24 mouse cellular contexts compared by ENCODE assay signal in genomic region chr13:44376160-44376488, GRCm38 (mm10).
DNase-seq lines count a peak whose midpoint lies in the region; ATAC-seq and TF ChIP-seq lines count a peak whose summit lies in the region.
"Had no signal": no experiment of that assay in that cellular context is flagged by ENCODE, and none has a peak within 500 bp of the region (broad histone marks: within the 10 kb centered on the region; RNA-seq: fewer than 3 reads in every experiment).

No protein-coding gene starts in this region.

- no peak overlapping the region for H3K4me2 ChIP-seq in forebrain, postnatal 0 days (ENCODE audit: low read depth)
- H3K4me2 ChIP-seq in hindbrain, embryonic 12.5 days (replicated peaks): no peak overlapping the region
- no peak overlapping the region for H3K4me2 ChIP-seq in hindbrain, embryonic 11.5 days (replicated peaks; ENCODE audit: low read depth, low read length)
- H3K4me2 ChIP-seq: embryonic facial prominence, embryonic 15.5 days; kidney, embryonic 15.5 days; liver, embryonic 13.5 days; midbrain, embryonic 15.5 days had no signal

- no peaks in the 10 kb centered on the region; the same call in 1 of the 2 replicates for H3K27me3 ChIP-seq in forebrain, embryonic 10.5 days (ENCODE audit: poor library complexity, severe bottlenecking)
- no peaks in the 10 kb centered on the region for H3K27me3 ChIP-seq in forebrain, postnatal 0 days (ENCODE audit: insufficient read depth, low read length)
- H3K27me3 ChIP-seq in hindbrain, embryonic 12.5 days: peaks cover 2% of the 10 kb centered on the region
- H3K27me3 ChIP-seq in hindbrain, embryonic 11.5 days (ENCODE audit: control insufficient read depth, insufficient read depth, low read length): peaks cover 2% of the 10 kb centered on the region; the same call in 1 of the 2 replicates
- H3K27me3 ChIP-seq: embryonic facial prominence, embryonic 15.5 days; kidney, embryonic 15.5 days; liver, embryonic 13.5 days; midbrain, embryonic 15.5 days had no signal

- H3K4me3 ChIP-seq in forebrain, embryonic 10.5 days: peak overlapping the region; percentile 10; the same call in 1 of the 2 replicates
- no peak overlapping the region for H3K4me3 ChIP-seq in forebrain, postnatal 0 days (ENCODE audit: low read depth, low read length)
- no peak overlapping the region for H3K4me3 ChIP-seq in hindbrain, embryonic 12.5 days
- H3K4me3 ChIP-seq in hindbrain, embryonic 11.5 days (ENCODE audit: low read depth, low read length): no peak overlapping the region
- H3K4me3 ChIP-seq in layer of hippocampus, adult 2 months: no peak overlapping the region
- H3K4me3 ChIP-seq: embryonic facial prominence, embryonic 15.5 days; kidney, embryonic 15.5 days; liver, embryonic 13.5 days; midbrain, embryonic 15.5 days had no signal

- H3K4me1 ChIP-seq in forebrain, embryonic 10.5 days: peaks cover 45% of the 10 kb centered on the region
- H3K4me1 ChIP-seq in forebrain, postnatal 0 days (ENCODE audit: insufficient read depth): peaks cover 5% of the 10 kb centered on the region; the same call in 1 of the 2 replicates
- peaks cover 20% of the 10 kb centered on the region for H3K4me1 ChIP-seq in hindbrain, embryonic 12.5 days
- 0 out of 2 replicates have a peak, but pooled peaks cover 3% of the 10 kb centered on the region for H3K4me1 ChIP-seq in hindbrain, embryonic 11.5 days (replicated peaks; ENCODE audit: control insufficient read depth, insufficient read depth, low read length)
- H3K4me1 ChIP-seq: embryonic facial prominence, embryonic 15.5 days; kidney, embryonic 15.5 days; liver, embryonic 13.5 days had no signal

- H3K9ac ChIP-seq in forebrain, postnatal 0 days: no peak overlapping the region
- H3K9ac ChIP-seq in hindbrain, embryonic 12.5 days: no peak overlapping the region
- H3K9ac ChIP-seq in hindbrain, embryonic 11.5 days (ENCODE audit: low read depth, low read length): no peak overlapping the region
- H3K9ac ChIP-seq: embryonic facial prominence, embryonic 15.5 days; kidney, embryonic 15.5 days; liver, embryonic 13.5 days; midbrain, embryonic 15.5 days had no signal

- peak overlapping the region; percentile 84 for H3K27ac ChIP-seq in forebrain, embryonic 10.5 days
- H3K27ac ChIP-seq in forebrain, postnatal 0 days (ENCODE audit: low read depth, low read length): no peak overlapping the region
- H3K27ac ChIP-seq in hindbrain, embryonic 12.5 days: no peak overlapping the region
- no peak overlapping the region for H3K27ac ChIP-seq in hindbrain, embryonic 11.5 days (ENCODE audit: low read depth, low read length)
- H3K27ac ChIP-seq in layer of hippocampus, adult 2 months: no peak overlapping the region
- H3K27ac ChIP-seq: embryonic facial prominence, embryonic 15.5 days; hindbrain, postnatal 0 days; kidney, embryonic 15.5 days; liver, embryonic 13.5 days; midbrain, embryonic 15.5 days had no signal

- no peak for DNase-seq in forebrain, embryonic 10.5 days (ENCODE audit: extremely low spot score, low spot score)
- DNase-seq in forebrain, postnatal 0 days: no peak
- no peak for DNase-seq in hindbrain, embryonic 11.5 days (ENCODE audit: low spot score)
- peak; percentile 49 for DNase-seq in thymus, postnatal 4 days
- DNase-seq in thymus, adult 18-20 months: no peak
- DNase-seq in frontal cortex, postnatal 25 days (ENCODE audit: low spot score in 2 of 2): no peak
- DNase-seq in layer of hippocampus, adult 2 months (ENCODE audit: low spot score in 2 of 2): no peak
- DNase-seq: adrenal gland, postnatal 10 days; cerebellum, adult 18-20 months; cerebellum, postnatal 14 days; gastrocnemius, postnatal 14 days; heart, adult 18-20 months; heart, postnatal 36 days; kidney, adult 11 months; kidney, postnatal 36 days; layer of hippocampus, adult 9-11 months; liver, embryonic 13.5 days; lung, adult 2 months; lung, postnatal 14 days had no signal

- no peaks in the 10 kb centered on the region for H3K36me3 ChIP-seq in forebrain, embryonic 10.5 days (replicated peaks)
- no peaks in the 10 kb centered on the region for H3K36me3 ChIP-seq in forebrain, postnatal 0 days (ENCODE audit: insufficient read depth)
- H3K36me3 ChIP-seq in hindbrain, embryonic 12.5 days: no peaks in the 10 kb centered on the region
- no peaks in the 10 kb centered on the region for H3K36me3 ChIP-seq in hindbrain, embryonic 11.5 days (ENCODE audit: control insufficient read depth, insufficient read depth, low read length)
- H3K36me3 ChIP-seq: embryonic facial prominence, embryonic 15.5 days; kidney, embryonic 15.5 days; liver, embryonic 13.5 days; midbrain, embryonic 15.5 days had no signal

- H3K9me3 ChIP-seq in forebrain, embryonic 10.5 days: no peaks in the 10 kb centered on the region
- no peaks in the 10 kb centered on the region for H3K9me3 ChIP-seq in forebrain, postnatal 0 days (ENCODE audit: low read length)
- no peaks in the 10 kb centered on the region for H3K9me3 ChIP-seq in hindbrain, embryonic 12.5 days (replicated peaks)
- H3K9me3 ChIP-seq in hindbrain, embryonic 11.5 days (ENCODE audit: control insufficient read depth, low read length): no peaks in the 10 kb centered on the region
- H3K9me3 ChIP-seq: embryonic facial prominence, embryonic 15.5 days; kidney, embryonic 15.5 days; liver, embryonic 13.5 days; midbrain, embryonic 15.5 days had no signal

- WGBS in forebrain, embryonic 10.5 days: 14% methylated on average over 3 of the region's 3 CpGs
- WGBS in forebrain, postnatal 0 days: 10% methylated on average over 3 of the region's 3 CpGs
- WGBS in hindbrain, embryonic 12.5 days: 16% methylated on average over 3 of the region's 3 CpGs
- WGBS in hindbrain, embryonic 11.5 days: 15% methylated on average over 3 of the region's 3 CpGs

- no peak for TF ChIP-seq CTCF in forebrain, postnatal 0 days (IDR thresholded peaks at IDR 0.05; ENCODE audit: low read depth)
- TF ChIP-seq CTCF in layer of hippocampus, adult 2 months (conservative IDR thresholded peaks at IDR 0.05): no peak

- ATAC-seq in forebrain, postnatal 0 days: no peak
- ATAC-seq in hindbrain, embryonic 12.5 days (ENCODE audit: low FRiP score): peak; percentile 2; the same call in 1 of the 2 replicates
- ATAC-seq in hindbrain, embryonic 11.5 days (ENCODE audit: low FRiP score): no peak; the same call in 1 of the 2 replicates
- ATAC-seq: hindbrain, postnatal 0 days; midbrain, embryonic 15.5 days had no signal
